14 mouse cellular contexts compared by ENCODE assay signal in genomic region chr12:73627902-73628301, GRCm38 (mm10).
DNase-seq lines count a peak whose midpoint lies in the region.
"Had no signal": no experiment of that assay in that cellular context is flagged by ENCODE, and none has a peak within 500 bp of the region (broad histone marks: within the 10 kb centered on the region; RNA-seq: fewer than 3 reads in every experiment).

No protein-coding gene starts in this region.

- peak; percentile 41 for DNase-seq in lung, postnatal 36 days
- no peak for DNase-seq in lung, postnatal 14 days
- DNase-seq in induced T-regulatory cell, adult 2 months (ENCODE audit: low read depth): peak; percentile 76
- no peak for DNase-seq in embryo, embryonic 10 days (ENCODE audit: low spot score)
- no peak for DNase-seq in cerebellum, adult 9-10 months
- DNase-seq: adrenal gland, adult 2 months; adrenal gland, postnatal 10 days; adrenal gland, postnatal 25 days; cerebellum, adult 11 months; cerebellum, adult 18-20 months; cerebellum, adult 8-10 months; cerebellum, postnatal 10 days; cerebellum, postnatal 25 days; embryo, embryonic 11 days had no signal

Comparison
In these comparisons a context has a peak if more than half of its experiments do, and no peak if none do; other contexts are left out.
1. DNase-seq: peak in lung, postnatal 36 days (single experiment) and induced T-regulatory cell, adult 2 months (single experiment); none in lung, postnatal 14 days (single experiment), embryo, embryonic 10 days (single experiment) and cerebellum, adult 9-10 months (single experiment).